Mouse (Mus musculus): ENCODE results near the gene Prickle1. TPM values are rescaled to one million over a fixed set of nuclear protein-coding genes. Genes with fewer than 3 reads are reported as not detected.

The Prickle1 gene
- polyA plus RNA-seq, 1 experiment = not detected

DNA sequence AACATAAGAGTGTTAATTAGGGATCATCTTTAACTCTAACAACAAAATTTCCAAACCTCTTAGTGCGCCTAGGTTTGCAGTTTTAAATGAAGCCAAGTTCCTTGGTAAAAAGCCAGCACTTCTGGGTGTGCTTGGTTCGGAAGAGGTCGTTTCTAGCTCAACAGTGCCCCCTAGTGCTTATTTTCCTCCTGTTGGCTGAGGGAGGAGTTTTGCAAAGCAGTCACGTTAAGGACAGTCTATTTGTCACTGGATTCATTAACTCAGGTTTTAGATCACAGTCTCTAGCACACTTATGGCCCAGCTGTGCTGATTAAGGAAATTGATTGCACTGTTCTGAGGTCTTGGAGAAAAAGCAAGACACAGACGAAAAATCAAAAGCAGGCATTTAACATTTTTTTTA, 19.8 kb downstream of the Prickle1 start:
- TF ChIP-seq GATA1 (IDR thresholded peaks at IDR 0.05; ENCODE audit: low read length) = no peak

DNA sequence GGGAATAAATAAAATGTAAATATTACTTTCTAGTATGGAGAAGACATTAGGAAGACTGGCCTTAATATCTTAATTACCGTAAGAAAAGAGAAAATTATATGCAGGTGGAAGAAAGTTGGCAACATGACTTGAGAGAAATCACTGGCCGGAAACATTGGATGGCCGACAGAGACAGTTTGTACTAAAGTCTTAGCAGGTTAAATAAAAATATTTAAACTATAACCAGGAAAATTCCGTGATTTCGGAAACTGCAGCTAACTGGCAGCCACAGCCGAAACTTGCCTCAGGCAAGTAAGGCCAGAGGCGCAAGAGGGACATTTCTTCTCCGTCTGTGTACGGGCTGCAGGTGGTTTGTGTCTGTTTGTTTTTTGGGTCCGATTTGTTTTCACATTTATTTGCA, 22.8 kb downstream of the Prickle1 start:
- TF ChIP-seq GATA1 (IDR thresholded peaks at IDR 0.05; ENCODE audit: low read length) = no peak

DNA sequence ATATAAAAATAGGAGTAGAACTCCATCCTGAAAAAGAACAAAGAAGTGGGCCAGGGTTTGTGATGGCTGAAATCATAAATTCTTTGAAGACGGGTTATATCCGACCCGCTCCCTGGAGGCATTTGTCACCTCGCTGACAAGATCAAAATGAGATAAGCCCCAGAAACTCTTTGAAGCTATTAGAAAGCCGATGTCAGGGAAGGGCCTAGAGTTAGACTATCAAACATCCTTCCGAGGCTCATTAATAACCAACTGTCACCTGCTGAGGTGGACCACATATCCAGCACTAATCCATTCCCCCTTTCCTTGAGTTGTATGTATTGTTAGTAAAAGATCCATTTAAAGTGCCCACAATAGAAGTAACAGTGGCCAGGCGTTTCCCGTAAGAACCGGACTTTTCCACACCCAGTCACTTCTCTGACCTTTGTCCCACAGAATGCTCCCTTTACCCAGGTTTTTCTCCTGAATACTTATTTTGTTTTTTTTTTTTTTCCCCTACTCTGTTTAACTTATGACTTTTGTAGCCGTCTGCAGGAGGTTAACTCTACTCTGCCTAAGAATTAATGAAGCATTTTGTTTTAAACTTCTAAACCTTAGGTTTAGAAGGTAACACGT, 24.7 kb downstream of the Prickle1 start:
- TF ChIP-seq GATA1 (IDR thresholded peaks at IDR 0.05; ENCODE audit: low read length) = no peak

DNA sequence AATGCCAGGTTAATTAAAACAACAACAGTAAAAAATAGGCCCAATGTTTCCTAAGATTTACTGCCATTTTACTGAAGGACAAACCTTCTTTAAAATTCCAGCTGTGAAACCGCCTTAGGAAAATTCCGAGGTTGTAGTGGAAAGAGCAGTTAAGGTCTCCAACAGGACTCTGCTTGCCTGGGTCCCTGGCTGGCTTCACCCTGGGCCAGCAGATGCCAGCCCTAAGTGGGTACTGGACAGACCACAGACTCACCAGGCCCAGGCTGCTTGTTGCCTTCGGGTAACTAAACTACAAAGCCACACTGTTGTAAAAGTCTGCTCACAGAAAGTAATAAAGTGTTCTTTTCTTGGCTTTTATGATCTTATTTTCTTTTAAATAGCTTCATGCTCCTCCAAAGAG, 26.8 kb downstream of the Prickle1 start:
- TF ChIP-seq GATA1 (IDR thresholded peaks at IDR 0.05; ENCODE audit: low read length) = no peak

DNA sequence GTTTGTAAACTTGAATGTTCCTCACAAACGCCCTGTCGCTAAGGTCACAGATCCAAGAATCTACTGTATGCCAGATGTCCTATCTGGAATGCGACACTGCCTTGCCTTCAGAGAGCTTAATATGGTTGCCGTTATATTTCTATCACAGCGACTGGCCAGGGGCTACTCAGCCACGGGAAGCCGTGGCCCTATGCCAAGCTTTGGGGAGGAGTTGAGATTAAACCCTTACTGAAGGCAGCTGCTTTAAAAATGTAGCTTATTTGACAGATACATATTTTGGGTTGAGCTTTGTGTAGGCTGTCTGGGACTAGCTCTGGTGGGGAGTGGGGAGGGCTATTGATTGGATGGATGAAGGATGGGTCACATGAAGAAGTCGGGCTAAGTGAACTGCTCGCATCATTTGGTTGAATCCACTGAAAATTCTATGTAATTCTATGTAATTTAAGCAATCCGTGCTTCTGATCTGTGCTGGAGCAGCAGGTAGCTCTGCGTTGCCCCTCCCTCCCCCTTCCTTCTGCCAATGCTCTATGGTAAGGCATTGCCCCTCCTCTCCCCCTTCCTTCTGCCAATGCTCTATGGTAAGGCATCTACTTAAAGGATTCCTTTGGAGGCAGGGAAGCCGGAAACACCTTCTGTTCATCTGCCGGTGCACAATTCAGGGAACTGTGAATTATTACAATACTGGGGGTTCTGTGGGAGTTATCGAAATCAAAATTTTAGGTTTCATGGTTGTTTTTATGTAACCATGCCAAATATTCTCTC, 28.0 kb downstream of the Prickle1 start:
- TF ChIP-seq GATA1 (IDR thresholded peaks at IDR 0.05; ENCODE audit: low read length) = no peak

DNA sequence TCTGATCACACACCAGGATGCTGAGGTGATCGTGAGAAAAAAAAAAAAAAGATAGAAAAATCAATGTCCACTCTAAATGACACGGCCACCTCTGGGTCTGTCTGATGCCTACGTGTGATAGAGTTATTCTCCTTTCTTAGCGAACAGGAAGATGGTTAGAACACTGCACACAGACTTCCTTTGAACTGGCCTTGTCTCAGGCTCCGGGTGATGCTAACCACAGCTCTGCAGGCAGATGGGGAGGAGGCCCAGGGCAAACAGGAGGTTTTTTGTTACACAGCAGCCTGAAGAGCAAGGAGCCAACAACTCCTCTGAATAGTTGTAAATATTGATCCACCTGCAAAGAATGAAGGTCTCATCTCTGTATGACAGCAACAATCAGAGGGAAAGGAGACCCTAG, 32.2 kb downstream of the Prickle1 start:
- TF ChIP-seq GATA1 (IDR thresholded peaks at IDR 0.05; ENCODE audit: low read length) = no peak

DNA sequence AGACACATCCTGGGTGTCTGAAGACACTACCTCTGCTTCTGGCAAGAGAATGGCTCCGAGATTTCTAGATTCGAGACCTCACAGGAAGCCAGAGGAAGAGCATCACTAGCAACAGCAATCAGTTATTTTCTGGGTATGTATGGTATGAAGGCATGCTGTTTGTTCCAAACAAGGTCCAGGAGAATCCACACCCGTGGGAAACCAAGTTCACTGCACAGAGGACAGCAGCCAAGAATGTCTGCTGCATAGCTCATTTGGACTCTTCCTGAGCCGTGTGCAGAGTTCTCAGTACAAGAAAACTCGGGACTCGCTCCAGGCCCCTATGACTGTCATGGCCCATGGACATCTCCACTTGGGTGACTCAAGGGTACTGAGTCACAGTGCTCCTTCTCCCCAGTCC, 34.2 kb downstream of the Prickle1 start:
- TF ChIP-seq GATA1 (IDR thresholded peaks at IDR 0.05; ENCODE audit: low read length) = no peak

DNA sequence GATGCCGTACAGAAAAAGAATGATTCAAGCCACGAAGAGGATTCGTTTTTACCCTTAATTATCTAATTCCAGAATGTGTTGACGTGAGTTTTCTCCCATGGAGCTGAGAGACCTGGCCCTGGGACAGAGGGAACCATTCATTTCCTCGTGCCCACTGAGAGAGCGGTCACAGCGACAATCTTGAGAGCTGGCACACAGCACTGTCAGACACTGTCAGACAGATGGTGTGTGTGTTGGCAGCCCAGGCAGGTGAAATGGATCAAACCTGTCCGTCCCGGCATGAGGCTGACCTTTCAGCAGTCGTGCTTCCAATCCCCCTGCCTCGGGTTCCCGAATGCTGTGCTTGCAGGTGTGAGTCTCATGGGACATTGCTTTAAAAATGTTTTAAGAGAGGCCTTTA, 37.3 kb downstream of the Prickle1 start:
- no peak for TF ChIP-seq GATA1 (IDR thresholded peaks at IDR 0.05; ENCODE audit: low read length)

DNA sequence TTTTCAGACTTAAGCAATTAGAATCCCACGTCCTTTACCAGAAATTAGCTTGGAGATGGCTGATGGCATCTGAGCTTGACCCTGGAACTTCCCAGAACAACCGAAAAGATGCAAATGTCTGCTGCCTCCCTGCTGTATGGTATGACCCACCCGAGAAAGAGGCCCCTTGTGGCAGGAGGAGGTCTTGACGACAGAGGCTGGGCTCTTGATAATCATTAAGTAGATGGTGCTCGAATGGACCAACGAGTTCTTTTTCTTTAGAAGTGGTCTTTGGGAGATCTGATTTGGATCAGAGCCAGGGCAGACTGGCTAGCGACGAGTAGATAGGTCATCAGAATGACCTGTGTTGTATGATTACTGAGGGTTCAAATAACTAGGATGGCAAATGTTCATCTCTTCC, 40.0 kb downstream of the Prickle1 start:
- no peak for TF ChIP-seq GATA1 (IDR thresholded peaks at IDR 0.05; ENCODE audit: low read length)

DNA sequence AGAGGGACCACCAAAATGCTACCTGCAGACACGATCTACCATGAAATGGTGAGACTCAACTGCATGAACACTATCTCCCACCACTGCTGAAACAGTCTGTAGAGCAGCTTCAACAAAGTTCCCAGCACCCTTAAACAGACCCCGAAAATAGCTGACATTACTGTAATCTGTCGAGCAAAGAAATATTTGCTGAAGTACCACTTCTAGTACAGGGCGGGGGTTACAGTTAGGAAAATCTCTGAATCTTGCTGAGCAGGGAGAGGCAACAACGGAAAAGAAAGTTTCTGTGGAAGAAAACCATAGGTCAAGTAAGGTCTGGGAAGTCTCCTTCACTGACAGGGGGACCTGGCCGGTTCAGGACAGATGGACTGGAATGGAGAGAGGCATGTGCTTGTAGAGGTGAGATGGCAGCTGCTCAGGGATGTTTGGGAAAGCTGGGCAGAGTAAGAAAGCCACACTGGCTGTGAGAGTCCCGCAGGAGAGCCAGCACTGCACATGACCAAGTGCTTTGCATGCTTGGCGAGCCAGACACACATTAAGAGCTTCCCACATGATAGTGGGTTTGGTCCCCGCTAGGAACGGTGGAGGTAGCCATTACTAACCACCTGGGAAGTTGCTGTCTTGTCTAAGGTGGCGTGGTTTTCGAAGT, 41.4 kb downstream of the Prickle1 start:
- TF ChIP-seq GATA1 (IDR thresholded peaks at IDR 0.05; ENCODE audit: low read length) = no peak

DNA sequence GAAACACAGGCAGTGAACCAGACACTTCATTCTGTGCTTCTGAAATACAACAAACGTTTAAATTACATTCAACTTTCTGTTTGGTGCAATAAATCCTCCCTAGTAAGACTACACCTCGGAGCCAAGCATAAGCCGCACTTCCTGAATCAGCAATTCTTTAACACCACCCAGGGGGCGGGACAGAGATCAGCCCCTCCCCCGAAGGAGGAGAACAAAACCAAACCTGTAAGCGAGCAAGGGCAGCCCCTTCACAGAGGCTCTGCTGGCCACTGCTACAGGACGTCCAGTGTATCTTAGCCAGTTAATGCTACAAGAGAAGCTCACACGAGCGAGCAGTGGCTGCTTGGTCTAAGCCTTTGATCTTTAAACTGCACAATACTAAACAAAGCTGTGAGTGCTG, 43.5 kb downstream of the Prickle1 start:
- no peak for TF ChIP-seq GATA1 (IDR thresholded peaks at IDR 0.05; ENCODE audit: low read length)

DNA sequence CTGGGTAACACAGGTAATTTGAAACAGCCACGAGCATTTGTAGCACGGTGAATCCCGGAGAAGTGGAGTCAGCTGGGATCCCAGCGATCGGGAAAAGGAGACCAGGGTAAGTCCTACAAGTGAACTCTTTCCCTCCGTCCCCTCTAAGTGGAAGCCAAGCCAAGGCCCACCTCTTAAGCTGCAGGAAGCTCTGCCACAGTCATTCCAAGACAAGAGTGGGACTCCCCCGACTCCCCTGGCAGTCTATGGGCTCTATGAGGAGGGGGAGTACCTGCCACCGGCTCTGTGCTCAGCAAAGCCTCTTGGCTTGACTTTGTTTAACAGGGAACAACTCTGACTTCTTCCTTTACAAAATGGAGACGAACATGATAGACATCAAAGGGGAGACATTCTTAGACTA, 47.4 kb downstream of the Prickle1 start:
- TF ChIP-seq GATA1 (IDR thresholded peaks at IDR 0.05; ENCODE audit: low read length) = no peak

DNA sequence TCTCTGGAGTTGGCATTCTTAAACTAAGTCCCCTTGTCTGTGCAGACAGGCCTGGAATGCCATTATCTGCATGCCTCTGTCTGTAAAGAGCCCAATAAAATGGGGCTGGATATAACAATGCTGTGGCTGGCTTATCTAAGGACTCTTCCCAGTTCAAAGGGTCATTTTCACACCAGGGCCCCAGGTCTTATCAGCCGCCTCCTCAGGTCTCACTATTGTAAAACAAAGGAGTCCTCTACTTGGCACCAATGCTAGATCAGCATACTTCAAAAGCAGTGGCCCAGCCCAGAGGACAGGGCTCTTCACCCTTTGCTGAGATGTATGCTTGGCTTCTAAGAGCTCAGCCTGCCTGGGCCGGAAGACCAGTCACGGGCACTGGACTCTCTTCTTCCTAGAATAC, 56.3 kb downstream of the Prickle1 start:
- TF ChIP-seq GATA1 (IDR thresholded peaks at IDR 0.05; ENCODE audit: low read length) = no peak

DNA sequence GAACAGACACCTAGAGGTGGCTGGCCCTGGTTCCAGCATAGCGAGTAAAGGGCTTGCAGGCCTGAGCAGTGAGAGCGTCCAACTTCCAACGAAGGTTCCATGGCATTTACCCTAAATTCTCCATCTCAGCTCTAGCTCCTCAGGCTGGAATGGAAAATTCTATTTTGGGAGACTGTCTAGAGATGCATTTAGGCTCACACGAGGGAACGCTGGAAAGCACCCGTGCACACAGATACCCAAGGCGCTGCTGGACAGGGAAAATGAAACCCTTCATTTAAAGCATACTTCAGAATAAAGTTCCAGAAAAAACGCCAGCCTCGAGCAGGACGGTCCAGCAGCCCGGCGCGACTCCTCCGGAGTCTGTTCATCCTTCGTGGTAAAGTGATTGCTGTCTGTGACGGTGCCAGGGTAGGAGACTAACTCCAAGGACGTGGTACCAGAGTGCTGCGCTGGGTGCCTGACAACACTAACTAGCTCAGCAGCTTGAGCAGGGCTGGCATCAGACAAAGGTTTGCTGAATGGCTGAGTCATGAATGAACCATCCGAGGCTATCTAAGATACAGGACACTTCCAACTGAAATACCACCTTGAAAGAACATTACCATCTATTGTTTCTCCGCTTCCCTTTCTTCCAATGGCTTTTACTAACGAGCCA, 57.0 kb downstream of the Prickle1 start:
- no peak for TF ChIP-seq GATA1 (IDR thresholded peaks at IDR 0.05; ENCODE audit: low read length)

DNA sequence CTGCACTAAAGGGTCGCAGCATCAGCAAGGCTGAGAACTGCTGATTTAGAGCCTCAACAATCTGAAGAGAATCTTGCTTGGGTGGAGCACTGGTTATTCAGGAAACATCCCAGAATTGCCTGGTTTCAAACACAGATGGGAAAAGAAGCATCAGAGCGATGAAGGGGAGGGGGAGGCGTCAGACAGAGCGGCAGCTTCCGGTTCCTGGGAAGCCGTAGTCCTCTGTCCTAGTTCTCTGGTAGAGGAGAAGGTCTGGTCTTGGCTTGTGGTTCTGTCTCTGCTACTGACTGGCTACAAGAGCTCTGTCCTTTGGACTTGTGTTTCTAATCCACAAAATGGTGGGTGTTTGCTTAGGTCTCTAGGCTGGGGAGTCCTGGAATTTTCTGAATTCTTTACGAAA, 57.9 kb downstream of the Prickle1 start:
- no peak for TF ChIP-seq GATA1 (IDR thresholded peaks at IDR 0.05; ENCODE audit: low read length)

DNA sequence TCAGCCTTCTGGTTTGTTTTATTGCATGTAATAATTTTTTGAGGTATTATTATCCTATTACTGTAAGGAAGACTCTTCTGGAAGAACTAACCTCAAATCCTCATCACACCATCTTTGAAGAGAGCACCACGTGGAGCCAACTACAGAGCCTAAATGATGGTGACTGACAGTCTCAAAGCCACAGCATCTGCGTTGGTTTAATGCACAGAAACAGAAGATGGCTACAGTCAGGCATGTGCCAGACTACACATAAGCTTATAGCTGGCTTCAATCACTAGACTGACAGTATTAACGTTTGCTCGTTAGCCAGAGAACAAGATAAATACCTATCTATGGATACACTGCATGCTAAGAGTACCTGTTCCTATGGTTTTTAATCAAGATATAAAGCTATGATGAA, 59.5 kb downstream of the Prickle1 start:
- TF ChIP-seq GATA1 (IDR thresholded peaks at IDR 0.05; ENCODE audit: low read length) = no peak

All from G1E-ER4 (cell line).